Mouse (Mus musculus): Measurements from ENCODE around the gene Tmpo.
"Not testable (repeated sequence)": the region's sequence is repeated elsewhere in the genome, so short reads cannot be mapped to it uniquely, and the experiment has no call there.

Tmpo gene

DNA sequence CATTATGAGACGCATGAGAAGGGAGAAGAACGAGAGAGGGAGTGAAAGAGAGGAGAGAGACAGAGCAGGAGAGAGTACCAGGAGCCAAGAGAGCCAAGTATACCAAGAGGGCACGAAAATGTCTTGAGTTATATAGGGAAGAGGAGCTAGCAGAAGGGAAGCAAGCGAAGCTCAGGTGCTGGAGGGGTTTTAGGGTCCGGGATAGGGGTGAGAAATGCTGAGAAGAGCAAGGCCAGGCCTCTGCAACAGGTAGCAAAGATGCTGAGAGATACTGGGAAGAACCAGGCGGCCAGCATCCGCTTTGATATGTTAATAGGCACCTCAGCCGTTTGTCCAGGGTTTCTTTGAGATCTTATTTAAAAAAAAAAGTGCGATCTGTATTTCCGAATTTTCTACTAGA, 6.2 kb upstream of the Tmpo start:
- in situ Hi-C loops (cut with MboI; ENCODE audit: low sequenced_read_pairs): no loop called here

DNA sequence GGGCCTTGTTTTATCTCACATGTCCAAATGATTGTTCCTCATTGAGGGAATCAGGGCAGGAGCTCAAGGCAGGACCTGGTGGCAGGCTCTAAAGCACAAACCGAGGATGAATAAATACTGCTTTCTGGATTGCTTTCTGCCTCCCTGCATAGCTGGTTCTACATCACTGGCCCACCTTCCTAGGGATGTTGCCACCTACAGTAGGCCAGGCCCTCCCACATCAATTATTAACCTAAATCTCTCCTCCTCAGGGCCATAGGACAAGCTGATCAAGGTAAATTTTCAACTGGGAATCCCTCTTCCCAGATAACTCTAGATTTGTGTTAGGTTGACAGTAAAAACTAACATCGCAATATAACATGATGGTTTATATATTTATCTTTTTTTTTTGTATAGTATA, 4.6 kb upstream of the Tmpo start:
- in situ Hi-C loops (cut with MboI; ENCODE audit: low sequenced_read_pairs): no loop called here

DNA sequence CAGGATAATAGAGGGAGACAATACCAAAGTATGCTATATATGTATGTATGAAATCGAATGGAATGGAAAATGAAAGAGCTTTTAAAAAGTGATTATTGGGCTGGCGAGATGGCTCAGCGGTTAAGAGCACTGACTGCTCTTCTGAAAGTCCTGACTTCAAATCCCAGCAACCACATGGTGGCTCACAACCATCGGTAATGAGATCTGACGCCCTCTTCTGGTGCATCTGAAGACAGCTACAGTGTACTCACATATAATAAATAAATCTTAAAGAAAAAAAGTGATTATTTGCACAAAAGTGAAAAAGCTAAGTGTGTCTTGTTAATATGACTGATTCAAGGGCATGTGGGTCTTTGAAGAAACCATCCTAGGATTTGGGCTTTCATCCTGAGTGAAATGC, 3.8 kb upstream of the Tmpo start:
- in situ Hi-C loops (cut with MboI; ENCODE audit: low sequenced_read_pairs): not testable (repeated sequence)

DNA sequence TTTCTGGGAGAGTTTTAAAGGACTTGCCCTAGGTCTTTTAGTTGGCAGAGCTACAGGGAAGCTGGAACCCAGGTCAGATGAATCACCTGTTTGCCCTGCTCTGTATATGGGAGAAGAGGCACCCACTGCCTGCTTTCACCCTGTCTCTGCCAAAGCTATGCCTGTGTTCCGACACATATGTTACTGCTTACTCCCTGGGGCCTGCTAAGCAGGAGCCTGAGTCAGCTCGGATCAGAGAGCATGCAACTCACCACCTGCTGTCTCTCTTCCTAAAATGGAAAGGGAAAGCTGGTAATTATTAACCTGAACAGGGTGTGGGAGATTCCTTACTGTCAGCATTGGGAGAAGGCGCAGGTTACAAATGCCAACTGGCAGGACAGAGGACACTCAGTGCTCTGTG, 2.2 kb upstream of the Tmpo start:
- in situ Hi-C loops (cut with MboI; ENCODE audit: low sequenced_read_pairs): no loop called here

GRCm38 (mm10) chr10:91182291-91182990, 1.3 kb upstream of the Tmpo start:
- in situ Hi-C loops (cut with MboI; ENCODE audit: low sequenced_read_pairs): no loop called here

GRCm38 (mm10) chr10:91181461-91182288, 560 bp upstream of the Tmpo start:
- in situ Hi-C loops (cut with MboI; ENCODE audit: low sequenced_read_pairs): no loop called here

GRCm38 (mm10) chr10:91180301-91180700, 814 bp downstream of the Tmpo start:
- in situ Hi-C loops (cut with MboI; ENCODE audit: low sequenced_read_pairs): no loop called here

DNA sequence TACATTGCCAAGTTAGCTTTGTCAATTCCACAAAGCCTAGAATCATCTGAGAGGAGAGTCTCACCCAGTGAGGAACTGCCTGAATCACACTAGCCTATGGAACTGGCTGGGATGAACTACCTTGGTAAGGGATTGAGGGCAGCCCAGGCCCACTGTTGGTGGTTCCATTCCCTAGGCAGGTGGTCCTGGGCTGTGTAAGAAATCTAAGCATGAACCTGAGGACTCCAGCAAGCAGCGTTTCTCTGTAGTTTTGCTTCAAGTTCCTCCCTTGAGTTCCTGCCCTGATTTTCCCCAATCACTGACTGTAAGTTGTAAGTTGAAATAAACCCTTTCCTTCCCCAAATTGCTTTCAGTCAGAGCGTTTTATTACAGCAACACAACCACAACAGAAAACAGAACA, 1.3 kb downstream of the Tmpo start:
- in situ Hi-C loops (cut with MboI; ENCODE audit: low sequenced_read_pairs): no loop called here

DNA sequence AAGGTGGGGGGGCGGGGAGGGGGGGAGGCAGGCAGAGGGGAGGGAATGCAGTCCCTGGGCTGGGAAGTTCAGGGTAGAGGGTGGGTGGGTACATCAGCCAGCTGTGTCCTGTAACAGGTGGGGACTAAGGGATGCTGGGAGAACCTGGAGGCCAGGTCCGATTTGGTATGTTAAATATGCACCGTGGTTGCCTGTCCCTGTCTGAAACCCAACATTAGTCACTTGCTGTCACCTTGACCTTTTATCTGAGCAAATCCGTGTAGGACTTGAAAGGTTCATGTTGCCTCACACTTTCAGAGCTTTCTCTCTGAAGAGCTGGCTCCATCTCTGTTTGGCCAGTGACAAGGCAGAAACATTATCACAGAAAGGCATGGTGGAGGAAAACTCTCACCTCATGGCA, 3.9 kb downstream of the Tmpo start:
- in situ Hi-C loops (cut with MboI; ENCODE audit: low sequenced_read_pairs): no loop called here

GRCm38 (mm10) chr10:91172329-91173100, 8.6 kb downstream of the Tmpo start:
- in situ Hi-C loops (cut with MboI; ENCODE audit: low sequenced_read_pairs): no loop called here

DNA sequence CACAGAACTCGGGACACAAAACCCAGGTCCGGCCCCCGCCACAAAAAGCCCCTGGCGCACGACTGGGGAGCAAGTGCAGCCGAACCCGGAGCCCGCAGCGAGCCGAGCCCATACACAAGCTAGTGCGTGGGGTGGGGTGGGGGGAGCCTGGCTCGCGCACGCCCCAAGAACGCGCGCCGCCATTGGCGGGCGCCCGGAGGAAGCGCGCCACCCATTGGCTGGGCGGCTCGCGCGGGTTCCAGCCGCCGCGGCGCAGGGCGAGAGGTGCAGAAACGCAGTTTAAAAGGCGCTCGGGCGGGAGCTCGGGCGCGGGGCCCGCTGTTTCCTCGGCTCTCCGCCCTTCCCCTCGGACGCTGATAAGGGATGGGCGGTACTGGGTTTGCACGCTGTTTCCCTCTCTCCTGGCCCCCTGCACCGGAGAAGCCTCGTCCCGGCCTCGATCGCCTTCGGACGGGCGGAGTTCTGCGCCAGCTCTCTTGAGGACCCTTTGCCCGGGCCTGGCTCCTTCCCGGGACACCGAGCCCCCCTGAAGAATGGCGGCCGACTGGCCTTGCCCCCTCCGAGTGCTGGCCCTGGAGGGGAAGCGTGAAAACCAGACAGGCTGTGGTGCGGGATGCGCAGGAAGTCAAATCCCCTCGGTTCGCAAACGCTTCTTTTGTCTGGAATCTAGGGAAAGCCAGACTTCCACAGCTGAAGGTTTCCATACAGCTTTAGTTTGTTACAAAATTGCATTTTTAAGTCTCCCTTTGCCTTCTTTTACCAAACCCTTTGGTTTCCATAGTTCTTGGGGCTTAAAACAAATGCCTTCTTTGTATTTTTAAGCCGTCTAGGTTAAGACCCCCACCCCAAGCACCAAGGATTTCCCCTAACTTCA, 9.4 kb downstream of the Tmpo start:
- in situ Hi-C loops (cut with MboI; ENCODE audit: low sequenced_read_pairs): no loop called here

DNA sequence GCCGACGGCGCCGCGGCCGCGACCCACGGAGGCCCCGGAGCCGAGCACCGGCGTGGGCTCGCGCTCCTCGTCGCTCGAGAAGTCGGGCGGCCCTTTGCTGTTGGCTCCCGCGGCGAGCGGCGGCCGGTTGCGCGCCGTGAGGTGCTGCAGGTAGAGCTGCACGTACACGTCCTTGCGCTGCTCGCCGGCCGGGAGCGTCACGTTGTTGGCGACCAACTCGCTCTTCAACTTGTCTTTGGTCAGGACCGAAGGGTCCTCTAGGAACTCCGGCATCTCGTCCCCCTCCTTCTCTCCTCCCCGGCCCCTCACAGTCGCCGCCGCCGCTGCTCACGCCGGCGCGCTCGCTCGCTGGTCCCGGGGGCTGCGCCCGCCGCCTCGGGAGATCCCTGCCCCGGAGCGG, 10.1 kb downstream of the Tmpo start:
- in situ Hi-C loops (cut with MboI; ENCODE audit: low sequenced_read_pairs): no loop called here

GRCm38 (mm10) chr10:91170143-91170941, 10.8 kb downstream of the Tmpo start:
- in situ Hi-C loops (cut with MboI; ENCODE audit: low sequenced_read_pairs): no loop called here

GRCm38 (mm10) chr10:91169414-91170065, 11.6 kb downstream of the Tmpo start:
- in situ Hi-C loops (cut with MboI; ENCODE audit: low sequenced_read_pairs): no loop called here

DNA sequence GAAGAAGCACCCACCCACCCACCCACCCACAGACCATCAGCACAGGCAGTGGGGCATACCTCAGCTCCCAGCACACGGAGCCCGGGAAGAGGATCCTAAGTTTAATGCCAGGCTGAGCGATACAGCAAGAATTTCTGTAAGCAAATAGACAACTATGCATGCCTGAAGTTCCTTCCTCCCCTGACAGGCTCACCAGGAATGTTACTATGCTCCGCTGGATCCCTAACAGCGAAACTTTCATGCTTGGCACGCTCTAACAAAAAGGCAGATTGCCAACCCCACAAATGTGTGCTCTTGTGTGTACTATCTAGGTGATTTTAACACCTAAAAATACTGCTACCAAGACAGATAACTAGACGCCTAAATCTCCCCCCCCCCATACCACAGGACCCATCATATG, 13.8 kb downstream of the Tmpo start:
- in situ Hi-C loops (cut with MboI; ENCODE audit: low sequenced_read_pairs): no loop called here

- in situ Hi-C loops (cut with MboI; ENCODE audit: low sequenced_read_pairs): no loop called here
Measured at GRCm38 (mm10) chr10:91166890-91167289, 14.2 kb downstream of the Tmpo start.

GRCm38 (mm10) chr10:91165850-91166249, 15.3 kb downstream of the Tmpo start:
- in situ Hi-C loops (cut with MboI; ENCODE audit: low sequenced_read_pairs): no loop called here

GRCm38 (mm10) chr10:91164491-91164890, 16.6 kb downstream of the Tmpo start:
- in situ Hi-C loops (cut with MboI; ENCODE audit: low sequenced_read_pairs): no loop called here

DNA sequence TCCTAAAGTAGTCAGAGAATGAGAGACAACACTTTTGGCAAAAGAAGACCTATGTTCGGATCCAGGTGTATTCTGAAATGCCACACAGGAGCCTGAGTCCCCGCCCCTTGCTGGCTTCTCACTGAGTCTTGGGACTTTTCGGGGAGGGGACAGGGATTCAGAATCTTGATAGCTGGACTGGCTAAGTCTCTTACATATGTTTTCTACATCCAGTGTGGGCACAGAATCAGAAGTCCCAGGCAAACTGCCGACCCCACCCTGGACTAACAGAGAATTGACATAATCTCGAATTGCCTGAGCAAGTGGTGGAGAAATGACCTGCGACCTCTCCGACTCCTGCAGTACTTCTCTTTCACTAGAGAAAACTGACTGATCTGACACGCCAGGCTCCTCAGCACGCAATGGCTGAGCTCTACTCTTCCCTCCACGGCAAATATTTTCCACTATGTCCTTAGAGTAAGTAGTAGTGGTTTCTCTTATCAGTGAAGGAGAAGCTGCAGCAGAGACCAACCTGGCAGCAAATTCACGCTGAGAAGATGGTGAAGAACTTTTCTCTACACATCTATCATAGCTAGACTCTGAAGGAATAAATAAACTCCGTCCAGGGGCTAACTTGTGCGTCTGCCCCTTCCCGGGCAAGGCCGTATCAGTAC, 18.5 kb downstream of the Tmpo start:
- in situ Hi-C loops (cut with MboI; ENCODE audit: low sequenced_read_pairs): no loop called here
